Mouse (Mus musculus) retina, embryonic 14.5 days (tissue): Measurements from ENCODE around the gene Fam120a.

ENCODE experiments used
- DNase-seq: peaks from one replicate; pipeline ENCODE4 v3.0.0-alpha.2; 2015; ENCODE audit warnings: low spot score

Fam120a gene

GRCm38 (mm10) chr13:48967956-48968749 lies at the start of gene Fam120a:
Gene Fam120a (minus strand): TSS chr13:48968017.
- DNase-seq = peak; percentile 82

- DNase-seq = no peak
Observed at GRCm38 (mm10) chr13:49017375-49017774, 49.6 kb upstream of the Fam120a start.

DNA sequence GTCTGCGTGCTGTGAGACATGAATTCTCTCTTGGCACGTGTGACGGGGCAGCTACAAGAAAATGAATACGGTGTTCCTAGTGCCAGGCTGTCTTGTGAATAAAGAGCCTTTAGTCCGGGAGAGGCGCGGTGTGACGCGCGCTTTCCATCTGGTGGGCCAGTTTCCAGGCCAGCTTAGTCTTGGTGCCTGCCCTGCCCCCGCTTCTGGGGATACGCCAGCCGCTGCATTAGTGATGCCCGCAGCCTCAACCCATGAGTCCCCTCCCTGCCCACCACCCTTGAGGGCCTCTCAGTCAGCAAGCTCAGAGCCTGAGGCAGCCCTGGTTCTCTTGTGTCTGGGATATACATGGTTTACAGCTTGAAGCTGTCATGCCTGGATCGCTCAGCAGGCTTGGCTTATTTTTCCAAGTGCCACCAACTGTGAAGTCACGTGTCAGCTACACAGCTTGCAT lies 48.5 kb upstream of the Fam120a start:
- peak; percentile 86 for DNase-seq

- peak; percentile 70 for DNase-seq
Observed at GRCm38 (mm10) chr13:49015366-49016306, 47.8 kb upstream of the Fam120a start.

- no peak for DNase-seq
Observed at GRCm38 (mm10) chr13:49013206-49013794, 45.5 kb upstream of the Fam120a start.

DNA sequence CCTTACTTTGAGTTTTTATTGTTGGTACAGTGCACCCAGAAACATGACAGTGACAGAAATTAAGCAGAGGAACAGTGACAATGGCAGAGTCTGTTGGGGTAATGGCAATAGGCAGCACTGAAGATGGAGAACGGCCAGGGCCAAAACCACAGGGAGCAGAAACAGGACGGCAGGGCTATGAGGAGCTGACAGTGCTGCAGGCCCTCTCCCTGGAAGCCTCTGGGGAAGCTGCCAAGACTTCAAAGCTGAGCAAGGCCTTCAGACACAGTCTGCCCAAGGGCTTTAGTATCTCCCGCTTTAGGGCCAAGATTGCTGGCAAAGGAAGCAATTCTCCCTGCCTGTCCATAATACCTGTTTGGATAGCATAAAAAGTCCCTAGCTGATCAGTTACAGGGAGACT lies 33.9 kb upstream of the Fam120a start:
- no peak for DNase-seq

GRCm38 (mm10) chr13:48998591-48998990 lies 30.8 kb upstream of the Fam120a start:
- peak; percentile 88 for DNase-seq

DNA sequence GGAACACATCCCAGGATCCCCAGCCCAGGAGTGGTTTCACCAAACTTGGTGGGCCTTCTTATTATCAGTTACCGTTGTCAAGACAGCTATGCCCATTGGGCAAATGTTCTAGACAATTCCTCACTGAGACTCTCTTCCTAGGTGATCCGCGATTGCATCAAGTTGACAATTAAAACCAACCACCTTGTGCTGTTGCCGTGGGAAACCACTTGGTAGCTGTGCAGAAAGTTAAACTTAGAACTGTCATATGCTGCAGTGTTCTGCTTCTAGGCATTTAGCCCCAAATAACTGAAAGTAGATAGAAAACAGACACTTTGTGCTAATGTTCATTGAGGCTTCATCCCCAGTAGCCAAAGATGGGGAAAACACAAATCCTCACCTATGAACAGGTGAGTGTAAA lies 28.9 kb upstream of the Fam120a start:
- no peak for DNase-seq

DNA sequence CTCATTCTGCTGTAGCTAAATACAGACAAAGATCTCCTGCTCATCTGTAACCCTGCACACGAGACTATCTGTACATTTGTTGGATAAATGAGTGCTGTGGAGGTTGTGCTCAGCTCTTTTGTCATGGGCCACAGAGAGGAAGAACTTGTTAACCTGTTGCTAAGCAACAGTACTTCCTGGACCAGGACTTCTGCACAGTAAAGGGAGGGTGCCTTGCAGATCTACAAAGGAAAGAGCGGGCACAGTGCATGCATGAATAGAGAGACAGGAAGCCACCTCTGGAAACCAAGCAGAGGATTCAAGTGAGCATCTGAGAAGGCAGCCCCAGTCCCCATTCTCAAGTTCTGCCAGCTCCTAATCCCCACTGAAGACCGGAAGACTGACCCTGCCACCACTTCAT lies 27.1 kb upstream of the Fam120a start:
- DNase-seq = no peak

GRCm38 (mm10) chr13:48992914-48993313 lies 25.1 kb upstream of the Fam120a start:
- no peak for DNase-seq

DNA sequence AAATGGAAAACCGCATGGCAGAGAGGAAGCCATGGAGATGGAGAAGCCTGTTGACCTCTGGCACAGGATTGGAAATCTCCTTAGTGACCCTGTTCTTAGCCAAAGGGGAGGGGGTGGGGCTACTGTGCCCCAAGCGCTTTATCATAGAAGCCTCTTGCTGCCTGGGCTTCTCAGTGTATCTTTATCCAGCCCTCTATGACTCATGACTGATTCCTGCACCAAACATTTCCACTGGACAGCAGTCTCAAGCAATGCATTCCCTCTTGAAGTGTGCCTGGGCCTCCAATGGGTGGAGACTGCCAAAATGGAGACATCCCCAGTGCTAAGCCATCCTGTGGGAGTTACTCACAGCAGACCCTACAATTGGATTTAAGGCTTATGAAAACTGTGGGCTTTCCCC lies 22.3 kb upstream of the Fam120a start:
- no peak for DNase-seq

GRCm38 (mm10) chr13:48982482-48983098 lies 14.8 kb upstream of the Fam120a start:
- no peak for DNase-seq

DNA sequence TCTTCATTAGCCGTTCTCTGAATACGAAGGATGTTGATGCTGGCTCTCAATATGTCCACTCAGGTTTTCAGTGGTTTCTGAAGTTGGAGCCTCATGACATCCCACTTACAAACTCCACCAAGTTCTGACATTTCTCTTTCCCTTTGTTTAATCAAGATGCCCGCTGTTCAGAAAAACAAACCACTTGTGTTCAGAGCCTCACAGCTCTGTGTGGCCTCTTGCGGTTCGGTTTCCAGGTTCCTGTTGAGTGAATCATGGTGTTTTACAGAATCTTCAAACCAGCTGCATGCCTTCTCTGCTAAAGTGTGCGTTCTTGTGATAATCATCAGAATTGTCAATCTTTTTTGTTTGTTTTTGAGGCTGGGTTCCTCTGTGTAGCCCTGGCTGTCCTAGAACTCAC lies 11.3 kb upstream of the Fam120a start:
- DNase-seq = no peak

DNA sequence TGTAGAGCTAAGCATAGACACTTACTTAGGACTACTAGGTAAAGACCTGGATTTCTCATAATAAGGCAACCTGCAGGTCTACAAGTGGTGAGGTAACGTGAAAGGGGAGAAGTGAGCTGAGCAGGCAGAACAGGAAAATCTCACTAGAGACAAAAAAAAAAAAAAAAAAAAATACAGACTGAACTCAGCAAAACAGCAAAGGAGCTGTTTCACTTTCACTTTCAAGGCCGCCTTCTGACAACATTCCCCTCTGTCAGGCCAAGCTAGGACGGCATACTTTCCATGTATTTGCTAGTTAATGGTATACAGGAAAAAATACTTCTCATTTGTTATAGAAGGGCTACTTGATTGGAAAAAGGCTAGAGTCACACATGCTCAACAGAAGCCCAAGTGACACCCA lies 10.0 kb upstream of the Fam120a start:
- DNase-seq = no peak

- no peak for DNase-seq
Observed at GRCm38 (mm10) chr13:48974699-48975098, 6.9 kb upstream of the Fam120a start.

GRCm38 (mm10) chr13:48974266-48974665 lies 6.4 kb upstream of the Fam120a start:
- no peak for DNase-seq

DNA sequence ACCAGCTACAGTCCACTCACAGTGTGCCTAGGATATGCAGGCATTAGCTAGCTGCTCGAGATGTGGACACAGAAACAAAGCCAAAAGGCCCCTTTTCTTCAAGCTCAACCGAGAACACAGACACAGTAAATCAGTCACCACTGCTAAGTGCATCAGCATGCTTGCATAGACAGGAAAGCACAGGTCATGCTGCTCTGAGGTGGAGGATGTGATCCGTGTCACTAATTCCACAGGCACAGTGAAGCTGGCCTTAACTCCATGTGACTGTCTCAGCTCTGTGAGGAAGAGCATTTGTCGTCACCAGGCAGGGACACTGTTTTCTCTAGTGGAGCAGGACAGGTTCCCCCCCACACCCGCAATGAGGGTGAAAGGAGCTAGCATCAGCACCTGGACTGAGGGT lies 5.4 kb upstream of the Fam120a start:
- DNase-seq = no peak

DNA sequence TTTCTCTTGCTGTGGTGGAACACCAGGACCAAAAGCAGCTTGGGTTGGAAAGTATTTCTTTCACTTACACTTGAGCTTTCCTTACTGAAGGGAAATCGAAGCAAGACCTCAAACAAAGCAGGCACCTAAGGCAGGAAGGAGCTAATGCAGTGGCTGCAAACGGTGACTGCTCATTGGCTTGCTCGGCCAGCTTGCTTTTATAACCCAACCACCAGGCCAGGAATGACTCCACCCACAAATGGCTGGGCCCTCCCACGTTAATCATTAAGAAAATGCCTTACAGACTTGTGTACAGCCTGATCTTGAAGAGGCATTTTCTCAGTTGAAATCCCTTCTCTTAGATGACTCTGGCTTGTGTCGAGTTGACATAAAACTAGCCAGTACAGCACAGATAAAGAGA lies 3.2 kb upstream of the Fam120a start:
- DNase-seq = no peak

- DNase-seq = no peak
Observed at GRCm38 (mm10) chr13:48970566-48970965, 2.7 kb upstream of the Fam120a start.

- no peak for DNase-seq
Observed at GRCm38 (mm10) chr13:48968750-48969088, 902 bp upstream of the Fam120a start.

- peak; percentile 60 for DNase-seq
Observed at GRCm38 (mm10) chr13:48966851-48967821, 681 bp downstream of the Fam120a start.
